Mouse (Mus musculus) c-Kit-positive CD71-positive TER-119-positive erythroid progenitor cells, embryonic 14.5 days (primary cell): ENCODE measurements around the gene Prkcsh.

ENCODE experiments used
- DNase-seq: peaks from one replicate; pipeline ENCODE4 v3.0.0-alpha.2; 2013; ENCODE audit warnings: low spot score

Gene Prkcsh

DNA sequence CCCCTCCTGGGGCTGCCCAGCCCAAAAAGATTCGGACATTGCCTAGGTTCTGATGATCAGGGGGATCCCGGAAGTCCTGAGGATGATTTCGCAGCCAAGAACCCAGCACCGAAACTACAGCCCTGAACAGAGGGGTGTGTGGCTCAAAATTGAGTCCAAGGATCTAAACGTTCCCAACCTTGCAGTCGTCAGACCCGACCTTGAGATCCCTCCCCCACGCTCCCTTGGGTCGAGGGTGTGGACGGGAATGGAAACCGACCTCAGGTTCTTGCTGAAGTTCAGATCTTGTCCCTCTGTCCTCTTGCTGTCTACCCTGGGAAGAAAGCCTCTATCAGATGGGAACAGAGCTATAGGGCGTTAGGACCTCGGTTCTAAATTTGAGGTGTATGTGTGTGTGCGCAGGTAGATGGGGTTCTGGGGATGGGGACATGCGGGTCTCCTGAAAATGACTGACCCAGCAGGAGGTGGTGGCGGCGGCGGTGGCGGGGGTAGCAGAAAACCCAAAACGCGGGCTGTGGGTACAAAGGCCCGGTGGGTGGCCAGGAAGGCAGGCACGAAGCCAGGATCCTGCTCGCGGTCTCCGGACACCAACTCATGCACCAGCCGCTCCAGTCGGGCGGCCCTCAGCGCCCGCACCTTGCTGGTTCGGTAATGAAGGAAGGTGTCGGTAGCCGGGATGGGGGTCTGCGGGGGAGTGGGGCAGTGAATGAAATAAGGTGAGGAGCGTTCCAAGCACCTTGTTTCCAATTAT lies 14.8 kb upstream of the Prkcsh start:
- DNase-seq, result no peak

DNA sequence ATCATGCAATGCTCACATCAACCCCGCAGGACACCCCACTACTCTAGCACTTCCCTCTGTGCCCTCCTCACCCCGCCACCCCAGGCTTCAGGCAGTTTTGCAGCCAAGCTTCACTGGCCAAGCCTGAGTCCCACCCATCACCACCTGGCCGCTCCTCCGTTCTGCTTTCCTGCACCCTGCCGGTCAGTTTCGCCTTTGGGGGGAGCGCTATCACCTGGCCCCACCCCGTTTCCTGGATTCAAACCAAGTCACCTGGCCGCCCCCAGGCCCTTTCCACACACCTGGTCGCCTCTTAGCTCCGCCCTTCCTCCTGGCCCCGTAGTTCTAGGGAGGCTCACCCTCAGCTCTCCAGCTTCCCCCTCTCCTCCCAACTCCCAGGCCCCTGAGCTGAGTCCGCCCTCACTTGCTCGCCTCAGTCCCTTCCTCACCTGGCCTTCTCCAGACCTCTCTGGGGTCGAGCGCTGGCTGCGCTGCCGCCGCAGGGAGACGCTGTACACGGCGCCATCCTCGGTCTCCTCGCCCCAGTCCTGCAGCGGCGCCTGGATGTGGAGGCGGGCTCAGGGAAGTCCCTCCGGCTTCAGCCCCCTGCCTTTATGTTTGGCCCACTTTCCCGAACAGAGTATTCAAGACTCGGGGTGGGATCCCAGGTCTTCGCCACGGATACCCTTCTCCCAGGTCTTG lies 14.0 kb upstream of the Prkcsh start:
- no peak for DNase-seq

- no peak for DNase-seq
These were observed 13.1 kb upstream of the Prkcsh start, which contains the start of gene Rgl3 for GRCm38 (mm10) chr9:21989230-21990110. Gene Rgl3, minus strand, starts transcription at chr9:21989446.

DNA sequence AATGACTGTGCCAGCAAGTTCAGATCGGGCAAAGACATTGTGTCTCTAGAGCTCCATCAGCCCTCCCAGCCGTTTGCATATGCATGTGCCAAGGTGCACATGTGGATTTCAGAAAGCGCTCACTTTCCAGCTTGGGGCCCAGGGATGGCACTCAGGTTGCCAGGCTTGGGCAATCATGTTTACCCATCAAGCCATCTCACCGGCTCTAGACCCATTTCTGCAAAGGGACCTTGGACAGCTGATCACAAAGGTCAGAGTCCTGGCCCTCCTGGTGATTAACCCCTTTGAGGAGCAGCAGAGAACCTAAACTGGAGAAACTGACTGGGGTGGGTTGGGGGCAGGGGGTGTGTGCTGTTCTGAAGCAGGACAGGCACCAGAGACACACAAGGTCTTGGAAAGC lies 10.4 kb upstream of the Prkcsh start:
- no peak for DNase-seq

GRCm38 (mm10) chr9:21996178-21996867 lies 6.3 kb upstream of the Prkcsh start:
- no peak for DNase-seq

- no peak for DNase-seq
These were observed 2.3 kb upstream of the Prkcsh start for GRCm38 (mm10) chr9:22000296-22000695.

DNA sequence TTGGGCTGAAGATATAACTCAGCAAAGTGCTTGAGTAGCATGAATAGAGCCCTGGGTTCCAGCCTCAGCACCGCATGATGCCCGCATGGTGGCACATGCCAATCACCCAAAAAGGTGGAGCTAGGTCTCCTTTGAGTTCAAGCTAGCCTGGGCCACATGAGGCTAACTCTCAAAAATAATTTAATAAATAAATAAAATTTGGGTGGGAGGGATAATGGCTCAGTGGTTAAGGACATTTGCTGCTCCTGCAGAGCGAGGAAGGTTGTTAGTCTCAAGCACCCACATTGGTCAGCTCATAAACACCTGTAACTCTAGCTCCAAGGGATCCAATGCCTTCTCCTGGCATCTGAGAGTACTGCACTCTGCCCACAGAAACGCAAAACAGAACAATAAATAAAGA lies 973 bp upstream of the Prkcsh start:
- DNase-seq, result no peak

DNA sequence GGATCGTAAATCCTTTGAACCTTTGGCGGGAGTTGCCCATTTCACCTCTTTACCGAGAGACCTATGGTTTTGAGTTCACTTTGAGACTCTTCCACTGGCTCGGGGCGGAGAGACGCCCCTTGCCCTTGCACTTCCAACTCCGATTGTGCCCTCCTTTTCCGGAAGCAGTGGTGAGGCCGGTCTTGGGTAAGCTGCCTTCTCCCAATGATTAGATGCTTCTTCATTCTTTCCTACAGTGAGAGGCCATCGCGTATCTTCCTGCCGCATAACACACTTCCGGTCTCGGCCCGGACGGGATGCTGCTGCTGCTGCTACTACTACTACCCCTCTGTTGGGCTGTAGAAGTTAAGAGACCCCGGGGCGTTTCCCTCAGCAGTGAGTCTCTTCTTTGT lies 553 bp downstream of the Prkcsh start:
- no peak for DNase-seq

DNA sequence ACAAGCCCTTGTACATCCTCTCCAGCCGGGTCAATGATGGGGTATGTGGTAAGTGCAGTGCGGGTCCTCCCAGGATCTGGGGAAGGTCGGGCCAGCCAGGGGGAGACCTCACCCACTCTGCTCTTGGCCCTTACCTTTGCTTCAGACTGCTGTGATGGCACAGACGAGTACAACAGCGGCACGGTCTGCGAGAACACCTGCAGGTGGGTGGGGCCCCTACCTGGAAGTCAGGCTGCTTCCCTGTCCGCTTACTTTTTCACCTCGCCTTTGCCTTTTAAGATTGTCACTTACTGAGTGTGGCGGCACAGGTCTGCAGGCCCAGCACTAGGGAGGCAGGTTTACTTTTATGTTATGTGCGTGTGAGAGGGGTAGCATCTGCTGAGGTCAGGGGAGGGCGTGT lies 1.9 kb downstream of the Prkcsh start:
- DNase-seq, result no peak

GRCm38 (mm10) chr9:22011055-22011454 lies 8.4 kb downstream of the Prkcsh start:
- no peak for DNase-seq

GRCm38 (mm10) chr9:22012731-22013130 lies 10.1 kb downstream of the Prkcsh start:
- no peak for DNase-seq

GRCm38 (mm10) chr9:22016245-22016644 lies 13.6 kb downstream of the Prkcsh start:
- DNase-seq, result no peak

- DNase-seq, result no peak
These were observed 14.7 kb downstream of the Prkcsh start for GRCm38 (mm10) chr9:22017208-22017825.

DNA sequence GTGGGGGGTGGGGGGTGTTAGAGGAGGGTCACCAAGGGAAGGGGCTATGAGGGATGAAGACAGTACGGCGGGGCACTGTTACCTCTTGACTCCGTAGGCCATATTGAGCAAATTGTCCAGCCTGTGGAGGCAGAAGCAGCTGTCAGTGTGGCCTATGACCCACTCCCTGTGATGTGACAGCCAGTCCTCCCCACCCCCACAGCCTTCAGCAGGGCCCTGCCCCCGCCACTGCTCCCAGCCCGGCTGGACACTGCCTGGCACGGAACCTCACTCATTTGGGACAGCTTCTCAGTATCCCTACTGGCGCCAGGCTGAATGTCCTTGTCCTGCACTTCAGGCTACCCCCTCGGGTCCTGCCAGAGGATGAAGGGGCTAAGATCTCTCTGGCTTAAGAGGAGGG lies 22.0 kb downstream of the Prkcsh start:
- DNase-seq, result no peak

DNA sequence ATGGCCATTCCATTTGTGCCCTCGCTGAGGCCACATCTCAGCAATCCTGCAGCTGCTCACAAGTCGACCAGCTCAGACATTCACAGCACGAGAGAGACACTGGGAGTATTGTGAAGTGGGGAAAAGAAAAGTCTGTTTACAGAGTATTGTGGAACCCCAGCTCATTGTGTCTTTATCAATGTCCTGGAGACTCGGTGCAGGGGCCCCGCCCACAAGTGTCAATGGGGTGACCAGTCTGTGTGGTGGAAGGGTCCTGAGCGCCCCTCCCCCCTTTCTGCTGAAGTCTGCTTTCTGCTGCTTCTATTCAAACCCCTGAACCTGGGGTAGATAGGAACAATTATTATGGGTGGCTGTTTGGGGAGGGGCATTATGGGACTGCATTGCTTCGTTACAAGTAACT lies 25.9 kb downstream of the Prkcsh start:
- DNase-seq, result no peak

GRCm38 (mm10) chr9:22030386-22030785 lies 27.8 kb downstream of the Prkcsh start:
- no peak for DNase-seq

DNA sequence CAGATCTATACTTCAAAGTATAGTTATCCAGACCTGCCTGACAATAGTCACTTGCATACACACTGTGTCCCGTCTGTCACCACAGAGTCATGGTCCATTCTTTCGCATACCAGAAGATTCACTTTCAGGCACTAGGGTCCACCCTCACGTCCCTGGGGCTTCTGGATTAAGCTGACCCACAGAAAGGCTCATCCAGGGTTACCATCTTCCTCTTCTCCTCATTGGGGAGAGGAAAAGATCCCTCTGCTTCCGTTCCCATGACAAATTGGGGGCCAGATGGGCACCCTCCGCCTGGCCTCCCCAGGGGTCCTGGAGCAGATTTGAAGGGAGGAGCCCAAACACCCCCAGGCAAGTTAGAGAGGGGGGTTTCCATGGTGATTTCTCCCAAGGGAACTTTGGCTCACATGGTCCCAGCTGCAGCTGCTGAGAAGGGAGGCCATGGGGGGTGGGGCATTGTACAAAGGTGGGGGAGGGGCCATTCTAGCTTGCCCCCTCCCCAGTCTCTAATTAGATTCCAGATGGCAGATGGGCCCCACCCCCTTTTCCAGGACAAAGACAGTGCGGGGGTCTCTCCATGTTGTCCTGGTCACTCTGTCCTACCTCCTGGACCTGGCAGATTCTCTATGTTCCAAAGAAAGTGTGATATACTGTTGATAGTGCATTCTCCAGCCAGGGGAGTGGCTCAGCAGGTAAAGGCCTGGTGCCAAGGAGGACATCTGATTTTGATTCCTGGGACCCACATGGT lies 32.9 kb downstream of the Prkcsh start:
- DNase-seq, result no peak

DNA sequence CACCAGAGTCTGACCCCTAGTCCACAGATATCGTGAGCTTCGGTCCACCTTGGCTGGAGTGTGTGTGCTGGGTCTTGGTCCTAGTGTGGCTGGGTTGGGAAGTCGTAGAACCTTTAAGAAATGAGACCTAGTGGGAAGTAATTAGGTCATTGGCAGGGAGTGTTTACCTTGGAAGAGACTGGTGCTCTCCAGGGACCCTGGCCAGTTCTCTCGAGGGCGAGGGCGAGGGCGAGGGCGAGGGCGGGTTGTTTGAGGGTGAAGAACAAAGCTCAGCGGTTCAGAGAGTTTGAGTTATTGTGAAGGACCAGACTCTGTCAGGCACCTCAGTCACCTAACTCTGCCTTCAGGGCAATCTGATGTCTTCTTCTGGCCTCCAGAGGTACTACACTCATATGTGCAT lies 35.2 kb downstream of the Prkcsh start:
- DNase-seq, result no peak

DNA sequence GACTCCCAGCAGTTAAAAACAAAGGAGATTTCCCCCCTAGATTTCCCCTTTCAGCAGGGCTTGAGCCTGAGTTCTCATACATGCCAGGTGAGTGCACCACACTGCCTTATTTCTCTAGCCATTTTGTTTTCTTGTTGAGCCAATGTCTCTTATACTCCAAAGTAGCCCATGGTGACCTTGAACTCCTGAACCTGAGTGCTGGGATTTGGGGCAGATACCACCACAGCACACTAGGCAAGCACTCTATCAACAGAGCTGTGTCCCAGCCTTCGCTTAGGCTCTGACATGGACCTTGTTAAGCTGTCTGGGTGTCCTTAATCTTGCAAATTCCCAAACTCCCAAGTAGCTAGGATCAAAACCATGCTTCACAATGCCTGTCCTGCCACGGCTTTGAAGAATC lies 39.2 kb downstream of the Prkcsh start:
- DNase-seq, result no peak

GRCm38 (mm10) chr9:22047329-22047728 lies 44.7 kb downstream of the Prkcsh start:
- DNase-seq, result no peak

DNA sequence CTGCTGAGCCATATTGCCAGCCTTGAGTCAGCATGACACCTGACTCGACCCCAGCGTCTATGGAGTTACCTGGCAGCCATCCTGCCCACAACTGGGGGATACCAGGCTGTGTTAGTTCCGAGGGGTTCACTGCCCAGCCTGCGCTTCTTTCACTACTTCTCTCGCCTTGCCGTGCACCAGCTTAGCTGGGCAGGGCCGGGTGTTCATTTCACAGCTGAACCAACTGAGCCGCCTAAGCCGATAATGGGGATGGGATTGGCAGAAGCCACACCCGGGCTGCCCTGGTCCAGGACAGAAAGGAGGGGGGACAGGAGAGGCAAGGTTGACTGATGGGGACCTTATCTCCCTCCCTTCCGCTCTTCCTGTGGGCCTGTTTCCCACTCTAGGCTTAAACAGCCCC lies 46.7 kb downstream of the Prkcsh start:
- no peak for DNase-seq
